Mouse (Mus musculus): ENCODE data around the gene Parp2.
A peak's percentile ranks its signal among the peaks of the same experiment; 100 is the strongest.
"Not testable (repeated sequence)": the region's sequence is repeated elsewhere in the genome, so short reads cannot be mapped to it uniquely, and the experiment has no call there.

The Parp2 gene

DNA sequence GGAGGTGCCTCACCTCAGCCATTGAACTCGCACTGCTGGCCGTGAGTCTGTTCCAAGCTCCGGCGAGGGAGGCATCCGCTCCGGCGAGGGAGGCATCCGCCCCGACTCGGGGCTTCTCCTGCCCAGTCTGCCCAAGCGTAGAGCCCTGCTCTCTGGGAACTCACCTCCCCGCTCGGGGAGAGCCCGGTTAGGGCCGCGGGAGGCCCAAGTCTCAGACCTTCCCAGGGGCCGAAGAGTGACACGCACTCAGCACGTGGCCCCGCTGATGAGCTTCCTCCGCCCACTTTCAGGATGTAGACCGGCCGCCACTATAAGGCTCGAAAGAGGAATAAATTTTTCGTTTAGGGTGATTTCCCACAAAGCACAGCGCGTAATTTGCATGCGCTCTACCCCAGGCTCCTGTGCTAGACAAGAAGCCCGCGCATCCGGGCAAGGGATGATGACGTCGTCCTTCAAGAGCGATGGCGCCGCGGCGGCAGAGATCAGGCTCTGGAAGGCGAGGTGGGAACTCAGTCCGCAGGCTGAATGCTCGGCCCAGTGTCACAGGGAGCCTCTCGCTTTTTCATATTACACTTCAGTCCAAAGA, at the start of gene Parp2, which contains the start of gene Ccnb1ip1:
Gene Parp2 (plus strand): TSS at position 355 of the 586 bp plus-strand sequence.
Gene Ccnb1ip1 (minus strand): TSS at position 246 of the 586 bp plus-strand sequence.
- DNase-seq = peak; percentile 94 to 96

DNA sequence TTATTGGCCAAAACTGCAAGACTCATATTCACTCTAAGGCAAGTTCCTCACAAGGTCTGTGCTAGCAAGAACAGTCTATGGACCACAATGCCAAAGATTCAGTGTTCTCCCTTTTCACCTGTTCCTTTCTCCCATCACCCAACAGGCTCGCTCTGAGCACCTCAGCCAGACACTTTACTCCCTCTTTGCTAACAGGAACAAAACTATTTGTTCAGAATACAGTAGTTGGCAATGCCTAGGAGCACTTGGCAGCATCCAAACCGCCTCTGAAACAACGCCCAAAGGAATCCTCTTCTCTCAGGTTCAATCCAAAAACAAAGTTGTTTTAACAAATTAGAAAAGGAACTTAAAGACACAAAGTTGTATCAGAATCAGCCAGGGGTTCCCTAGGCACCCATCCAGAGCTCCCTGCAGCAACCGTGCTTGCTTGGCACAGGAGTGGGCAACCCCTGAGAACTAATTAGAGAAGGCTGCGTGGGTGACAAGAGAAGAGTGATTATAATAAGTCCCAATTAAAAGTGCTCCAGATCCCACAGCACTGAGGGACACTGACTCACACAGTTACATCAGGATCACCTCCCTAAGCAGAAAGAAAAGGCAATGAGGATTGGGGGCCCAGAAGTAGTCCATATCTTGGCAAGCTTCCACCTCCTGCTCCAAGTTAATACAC, 49.1 kb upstream of the Parp2 start:
- DNase-seq = no peak

DNA sequence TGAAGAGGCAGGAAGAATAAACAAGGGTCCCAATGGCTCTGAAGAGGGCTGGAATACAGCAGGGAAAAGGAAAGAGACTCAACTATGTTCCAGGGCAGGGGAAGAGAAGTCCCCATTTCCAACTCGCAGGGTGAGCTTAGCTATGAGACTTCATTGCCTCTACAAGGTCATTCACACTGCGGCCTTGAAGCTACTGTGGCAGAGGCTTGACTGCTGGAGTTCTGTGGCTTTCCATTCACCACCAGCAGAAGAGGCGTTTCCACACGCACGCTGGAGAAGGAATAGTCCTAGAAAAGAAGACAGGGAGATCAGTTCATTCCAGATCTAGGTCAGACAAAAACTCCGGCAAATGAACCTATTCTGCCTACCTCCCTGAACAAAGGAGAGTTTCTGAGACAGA, 41.9 kb upstream of the Parp2 start:
- no peak for DNase-seq

DNA sequence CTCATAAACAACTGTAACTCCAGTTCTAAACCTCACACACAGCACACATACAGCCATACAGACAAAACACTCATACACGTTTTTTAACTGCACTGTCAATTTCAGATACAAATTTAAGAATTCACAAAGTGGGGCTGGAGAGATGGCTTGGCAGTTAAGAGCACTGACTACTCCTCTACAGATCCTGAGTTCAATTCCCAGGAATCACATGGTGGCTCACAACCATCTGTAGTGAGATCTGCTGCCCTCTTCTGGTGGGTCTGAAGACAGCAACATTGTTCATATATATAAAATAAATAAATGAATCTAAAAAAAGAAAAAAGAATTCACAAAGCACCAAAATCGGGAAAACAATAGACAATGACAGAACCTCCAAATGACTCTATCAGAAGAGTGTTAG, 36.3 kb upstream of the Parp2 start:
- DNase-seq = peak; percentile 6 to 38

DNA sequence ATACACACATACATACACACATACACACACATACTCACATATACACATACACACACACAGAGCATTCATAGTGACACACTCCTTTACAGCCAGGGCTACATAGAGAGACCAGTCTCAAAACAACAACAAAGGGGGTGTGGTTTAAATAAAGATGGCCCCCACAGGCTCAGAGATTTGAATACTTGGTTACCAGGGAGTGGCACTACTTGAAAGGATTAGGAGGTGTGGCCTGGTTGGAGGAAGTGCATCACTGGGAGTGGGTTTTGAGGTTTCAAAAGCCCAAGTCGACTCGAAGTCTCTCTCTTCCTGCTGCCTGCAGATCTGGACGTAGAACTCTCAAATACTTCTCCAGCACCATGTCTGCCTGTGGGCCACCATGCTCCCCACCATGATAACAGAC, 25.5 kb upstream of the Parp2 start:
- DNase-seq = no peak

DNA sequence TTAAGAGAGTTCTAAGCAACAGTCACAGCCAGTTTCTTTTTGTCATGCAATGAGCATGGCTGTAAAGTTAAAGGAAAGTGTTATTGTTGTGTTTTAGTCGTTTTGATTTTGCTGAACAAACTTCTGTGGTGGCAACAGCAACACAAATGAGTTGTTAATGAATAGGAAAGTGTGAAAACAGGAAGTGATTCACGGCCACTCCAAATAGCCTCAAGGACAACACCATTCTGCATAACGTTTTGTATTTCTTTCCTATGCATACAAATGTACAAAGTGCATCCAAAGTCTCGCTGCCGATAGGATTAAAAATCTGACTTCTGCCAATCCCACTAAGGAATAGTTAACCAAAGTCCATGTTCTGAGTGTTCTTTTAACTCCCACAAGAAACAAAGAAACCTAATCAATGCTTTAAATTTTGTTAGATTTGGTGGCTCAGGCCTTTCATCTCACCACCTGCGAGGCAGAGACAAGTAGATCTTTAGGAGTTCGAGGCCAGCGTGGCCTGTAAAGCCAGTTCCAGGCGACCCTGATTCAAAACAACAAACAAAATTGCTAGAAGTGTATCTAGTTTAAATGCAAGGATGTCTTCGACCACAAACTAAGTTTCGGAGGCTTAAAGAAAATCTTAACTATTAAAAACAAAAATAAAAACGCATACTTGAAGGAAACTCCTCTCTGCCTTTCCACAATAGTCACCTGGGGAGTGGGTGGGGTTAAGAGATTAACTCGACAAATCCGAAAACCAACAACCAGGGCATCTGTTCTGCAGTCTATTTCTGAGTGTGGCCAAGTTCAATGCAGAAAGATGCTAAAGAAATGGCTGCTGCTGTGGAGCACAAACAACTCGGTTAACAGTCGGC, 23.0 kb upstream of the Parp2 start:
- peak in 1 of 2 experiments; percentile 36 for DNase-seq

DNA sequence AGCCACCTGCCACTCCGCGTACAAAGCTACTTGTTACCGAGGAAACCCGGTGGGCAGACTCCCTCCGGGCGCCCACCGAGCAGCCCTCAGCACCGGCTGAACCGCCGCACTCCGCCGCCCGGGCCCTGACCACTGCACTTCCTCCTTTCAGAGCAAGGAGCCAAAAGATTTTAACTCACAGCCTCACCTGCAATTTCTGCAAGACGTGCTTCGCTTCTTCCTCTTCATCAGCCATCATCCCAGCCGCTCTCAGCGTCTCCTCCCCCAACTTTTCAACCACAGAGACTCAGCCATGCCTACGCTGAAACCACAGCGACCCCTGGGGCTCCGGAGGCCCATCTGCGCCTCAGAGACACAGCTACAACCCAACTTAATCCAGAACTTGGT, 22.4 kb upstream of the Parp2 start, which contains the start of gene Ttc5:
Gene Ttc5 (minus strand): TSS at position 269 of the 387 bp plus-strand sequence.
- peak; percentile 92 to 97 for DNase-seq

DNA sequence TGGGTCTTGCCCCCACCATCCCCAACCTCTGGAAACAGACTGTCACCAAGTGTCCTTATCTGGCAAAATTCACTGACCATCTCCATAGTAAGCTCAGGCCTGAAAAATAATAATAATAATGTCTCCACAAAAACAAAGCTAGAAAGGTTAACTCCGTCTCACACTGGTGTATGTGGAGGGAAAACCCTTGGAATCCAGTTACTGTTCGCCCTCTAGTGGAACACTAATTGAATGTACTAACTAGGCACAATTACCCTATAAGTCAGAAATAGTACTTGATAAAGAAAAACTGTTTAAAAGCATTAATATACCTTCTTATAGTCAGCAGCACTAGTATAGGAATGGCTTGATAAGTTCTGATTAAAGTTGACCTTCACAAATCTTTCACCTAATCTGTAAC, 19.5 kb upstream of the Parp2 start:
- DNase-seq = no peak

DNA sequence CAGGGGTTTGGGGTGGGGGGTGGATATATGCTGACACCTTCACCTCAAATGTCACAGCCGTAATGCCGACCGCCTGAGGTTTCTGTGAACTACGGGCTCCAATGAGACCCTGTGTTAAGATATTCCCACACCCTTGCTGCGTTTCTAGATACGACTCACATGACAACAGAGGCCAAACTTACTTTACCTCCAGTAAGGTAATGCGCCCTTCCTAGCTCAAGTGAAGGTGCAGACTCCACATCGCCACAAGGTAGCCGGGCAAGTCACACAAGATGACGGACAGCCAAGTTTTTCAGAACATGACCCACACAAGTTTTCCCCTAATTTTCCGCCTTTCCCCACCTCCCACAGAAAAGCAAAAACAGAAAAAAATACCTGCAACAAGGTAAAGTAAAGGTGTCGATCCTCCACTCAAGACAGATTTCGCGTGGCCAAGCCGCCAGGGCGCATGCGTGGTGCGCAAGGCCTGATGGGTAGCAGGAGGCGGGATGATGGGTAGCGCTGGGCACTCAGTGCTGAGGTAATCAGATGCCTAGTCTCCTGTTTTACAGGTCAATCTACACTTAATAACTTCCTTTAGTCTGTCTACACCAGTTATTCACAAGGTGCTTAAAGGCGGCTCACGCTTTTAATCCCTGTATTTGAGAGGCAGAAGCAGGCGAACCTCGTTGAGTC, 12.2 kb upstream of the Parp2 start:
- DNase-seq = no peak

DNA sequence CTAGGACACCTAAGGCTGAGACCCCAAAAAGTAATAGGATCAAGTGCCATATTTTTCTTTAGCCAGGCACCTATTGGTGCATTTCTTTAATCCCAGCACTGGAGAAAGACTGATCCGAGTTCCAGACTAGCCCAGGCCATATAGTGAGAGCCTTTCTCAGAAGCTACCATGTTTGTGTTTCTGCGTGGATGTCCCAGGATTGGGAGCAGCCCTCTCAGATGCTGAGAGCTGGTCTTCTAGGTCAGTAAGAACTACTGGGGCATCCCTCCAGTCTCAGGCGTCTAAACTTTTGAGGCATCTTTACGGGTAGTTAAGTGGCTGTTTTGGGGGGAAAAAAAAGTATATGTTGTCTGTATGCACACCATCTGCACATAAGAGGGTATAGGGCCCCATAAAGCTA, 11.7 kb upstream of the Parp2 start:
- DNase-seq = no peak

DNA sequence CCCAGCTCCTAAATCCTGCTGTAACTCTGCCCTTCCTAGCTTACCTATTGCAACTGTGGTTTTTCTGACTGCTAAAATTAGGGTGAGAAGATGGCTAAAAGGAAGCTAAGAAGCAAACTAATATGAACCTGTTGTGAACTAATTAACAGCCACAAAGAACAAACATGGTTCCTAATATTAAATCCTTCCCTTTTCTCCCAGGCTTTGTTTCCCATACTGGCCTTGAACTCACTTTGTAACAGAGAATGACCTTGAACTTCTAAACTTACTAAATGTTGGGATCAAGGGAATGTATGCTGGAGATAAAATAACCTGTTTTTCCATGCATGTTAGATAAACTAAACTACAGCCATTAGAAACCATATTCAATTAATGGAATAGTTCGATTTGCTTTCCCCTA, 11.2 kb upstream of the Parp2 start:
- no peak for DNase-seq

DNA sequence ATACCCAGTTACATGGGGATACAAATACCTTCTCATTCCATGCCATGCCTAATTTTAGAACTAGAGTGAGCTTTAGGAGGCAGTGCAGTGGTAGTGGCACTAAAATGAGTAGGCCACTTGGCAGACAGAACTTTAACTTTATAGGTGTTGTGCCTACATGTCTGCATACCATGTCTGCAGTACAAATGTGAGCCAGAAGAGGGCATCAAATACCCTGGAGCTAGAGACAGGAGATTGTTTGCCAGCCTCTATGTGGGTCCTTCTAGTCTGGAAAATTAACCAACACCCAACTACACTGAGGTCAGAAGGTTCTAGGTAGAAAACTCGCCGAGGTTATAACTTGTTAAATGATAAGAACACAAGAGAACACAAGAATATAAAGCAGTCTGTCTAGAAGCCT, 9.1 kb upstream of the Parp2 start:
- peak; percentile 13 to 52 for DNase-seq

DNA sequence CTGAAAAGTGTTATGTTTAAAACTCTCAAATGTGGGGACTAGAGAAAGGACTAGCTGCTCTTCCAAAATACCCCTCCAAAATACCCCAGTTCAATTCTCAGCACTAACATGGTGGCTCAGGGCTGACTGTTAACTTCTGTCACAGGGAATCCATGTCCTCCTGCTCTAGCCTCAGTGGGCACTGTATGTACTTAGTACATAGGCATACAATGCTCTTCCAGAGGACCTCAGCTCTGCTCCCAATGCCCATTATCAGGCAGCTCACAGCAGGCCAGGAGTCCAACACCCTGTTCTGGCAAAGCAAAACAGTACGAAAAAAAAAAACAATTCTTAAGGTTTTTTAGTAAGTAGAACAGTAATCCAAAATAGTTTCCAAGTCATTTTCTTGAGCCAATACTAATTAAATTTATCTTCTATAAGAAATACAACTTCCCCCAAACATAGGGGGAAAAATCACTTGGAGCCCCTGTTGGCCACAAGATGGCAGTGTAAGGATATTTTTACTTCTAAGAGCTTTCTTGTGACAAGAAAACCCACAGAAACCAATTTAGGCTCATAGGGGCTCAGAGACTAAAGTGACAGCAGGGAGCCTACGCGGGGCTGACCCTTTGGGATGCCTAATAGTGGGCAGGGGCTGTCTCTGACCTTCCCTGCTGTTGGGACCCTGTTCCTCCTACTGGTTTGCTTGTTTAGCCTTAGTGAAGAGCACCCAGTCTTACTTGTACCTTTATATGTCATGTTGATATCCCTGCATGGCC, 8.0 kb upstream of the Parp2 start:
- DNase-seq = peak; percentile 40 to 46

DNA sequence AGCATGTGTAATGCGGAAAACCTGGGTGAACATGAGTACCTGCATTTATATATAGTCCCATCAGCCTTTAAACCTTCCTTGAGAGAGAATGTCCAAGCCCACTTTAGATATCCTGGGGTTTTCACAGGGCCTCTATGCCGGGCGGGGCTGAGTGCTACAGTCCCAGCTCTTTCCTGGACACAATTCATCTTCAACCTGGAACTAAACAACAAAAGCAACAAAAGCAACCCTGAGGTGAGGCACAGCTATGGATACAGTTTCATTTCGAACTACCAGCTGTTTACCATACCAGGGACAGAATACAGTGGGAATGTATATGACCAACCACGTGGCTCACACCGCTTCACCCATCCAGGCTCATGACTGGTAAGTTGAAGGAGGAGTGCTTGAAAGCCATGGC, 5.2 kb upstream of the Parp2 start:
- no peak for DNase-seq

DNA sequence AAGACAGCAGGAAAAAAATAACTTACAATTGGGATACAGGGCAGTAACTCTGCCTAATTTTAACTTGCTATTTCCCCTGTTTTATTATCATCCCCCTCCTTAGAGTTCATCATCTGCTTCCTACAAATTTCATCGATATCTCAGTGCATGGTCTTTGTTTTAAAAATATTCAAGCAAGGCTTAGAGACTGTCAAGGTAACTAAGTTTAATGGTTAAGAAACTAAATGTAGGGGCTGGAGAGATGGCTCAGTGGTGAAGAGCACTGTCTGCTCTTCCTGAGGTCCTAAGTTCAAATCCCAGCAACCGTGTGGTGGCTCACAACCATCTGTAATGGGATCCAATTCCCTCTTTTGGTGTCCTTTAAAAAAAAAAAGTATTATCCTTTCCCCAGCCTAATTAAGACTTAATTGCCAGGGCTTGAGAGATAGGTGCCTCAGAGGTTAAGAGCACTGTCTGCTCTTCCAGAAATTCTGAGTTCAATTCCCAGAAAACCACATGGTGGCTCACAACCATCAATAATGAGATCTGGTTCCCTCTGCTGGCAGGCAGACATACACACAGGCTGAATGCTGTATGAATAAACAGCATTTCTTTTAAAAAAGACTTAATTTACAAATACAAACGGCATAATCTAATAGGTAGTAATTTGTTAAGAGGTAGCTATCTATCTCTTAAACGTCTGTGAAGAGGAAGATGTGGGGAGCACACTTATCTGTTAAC, 4.6 kb upstream of the Parp2 start:
- peak; percentile 17 to 45 for DNase-seq

DNA sequence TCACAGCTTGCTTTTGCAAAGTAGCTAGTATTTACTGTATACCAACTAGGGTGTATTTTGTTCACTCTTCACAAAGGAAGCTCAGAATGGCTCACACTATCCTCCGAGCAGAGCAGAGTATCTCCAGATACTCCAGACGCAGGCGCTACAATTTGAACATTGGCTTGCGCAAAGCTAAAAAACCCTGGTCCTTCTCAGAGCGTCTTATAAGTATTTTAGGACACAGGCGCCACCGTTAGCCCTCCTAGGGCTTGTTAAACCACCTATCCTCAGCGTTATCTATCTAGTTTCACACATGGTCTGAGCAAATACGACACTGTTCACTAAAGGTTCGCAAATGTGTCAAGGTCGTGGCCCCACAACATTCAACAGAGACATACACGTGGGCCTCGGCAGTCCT, 3.0 kb upstream of the Parp2 start:
- no peak for DNase-seq

DNA sequence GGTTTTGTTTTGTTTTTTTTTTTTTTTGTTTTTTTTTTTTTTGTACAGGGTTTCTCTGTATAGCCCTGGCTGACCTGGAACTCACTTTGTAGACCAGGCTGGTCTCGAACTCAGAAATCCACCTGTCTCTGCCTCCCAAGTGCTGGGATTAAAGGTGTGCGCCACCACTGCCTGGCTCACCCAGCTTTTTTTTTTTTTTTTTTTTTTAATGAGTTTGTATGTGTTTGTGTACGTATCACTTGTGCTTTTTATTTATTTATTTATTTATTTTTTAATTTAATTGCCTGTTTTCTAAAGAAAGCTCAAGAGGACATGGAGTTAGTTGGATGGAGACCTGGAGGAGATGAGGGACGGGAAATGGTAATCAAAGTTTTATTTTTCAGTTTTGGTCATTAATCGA, 1.2 kb upstream of the Parp2 start:
- DNase-seq = not testable (repeated sequence)

DNA sequence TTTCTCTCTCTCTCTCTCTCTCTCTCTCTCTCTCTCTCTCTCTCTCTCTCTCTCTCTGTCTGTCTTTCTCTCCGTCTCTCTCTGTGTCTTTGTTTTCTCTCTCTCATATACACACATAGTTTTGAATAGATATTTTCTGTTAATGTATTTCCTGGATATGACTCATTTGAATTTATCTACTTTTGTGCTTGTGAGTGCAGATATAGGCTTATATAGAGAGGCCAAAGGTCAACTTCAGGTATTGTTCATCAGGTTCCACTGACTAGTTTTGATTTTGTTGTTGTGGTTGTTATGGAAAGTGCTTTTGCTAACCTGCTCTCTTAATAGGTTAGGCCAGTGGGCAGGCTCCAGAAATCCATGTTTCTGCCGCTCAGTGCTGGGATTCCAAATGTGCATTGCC, 5.4 kb downstream of the Parp2 start:
- DNase-seq = no peak

DNA sequence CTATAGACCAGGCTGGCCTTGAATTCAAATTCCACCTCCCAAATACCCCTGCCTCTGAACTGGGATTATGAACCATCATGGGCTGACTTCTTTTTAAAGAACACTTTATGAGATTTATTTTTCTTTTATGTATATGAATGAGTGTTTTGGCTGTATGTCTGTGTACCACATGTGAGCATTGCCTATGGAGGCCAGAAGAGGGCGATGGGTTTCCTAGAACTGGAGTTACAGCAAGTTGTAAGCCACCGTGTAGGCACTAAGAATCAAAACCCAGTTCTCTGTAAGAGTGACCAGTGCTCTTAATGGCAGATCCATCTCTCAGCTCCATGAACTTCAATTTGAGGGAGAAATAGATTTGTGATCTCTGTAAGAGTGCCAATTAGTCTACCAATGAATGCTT, 15.6 kb downstream of the Parp2 start:
- no peak for DNase-seq

DNA sequence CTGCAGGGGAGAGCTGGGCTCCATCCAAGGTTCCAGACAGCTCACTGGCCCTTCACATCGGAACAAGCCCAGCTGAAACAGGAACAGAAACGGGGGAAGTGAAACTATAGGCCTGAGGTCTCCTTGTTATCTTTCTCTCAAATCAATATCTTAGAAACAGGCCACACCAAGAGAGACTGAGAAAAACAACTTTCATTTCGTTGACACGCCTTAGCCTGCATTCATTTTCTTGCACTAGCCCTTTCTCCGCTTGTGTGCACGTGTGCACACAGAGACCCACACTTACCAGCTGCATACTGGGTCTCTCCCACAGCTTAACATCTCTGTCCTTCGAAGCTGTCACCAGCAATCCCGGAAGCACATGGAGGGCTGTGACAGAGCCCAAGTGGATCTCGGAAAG, 16.6 kb downstream of the Parp2 start:
- no peak for DNase-seq

DNA sequence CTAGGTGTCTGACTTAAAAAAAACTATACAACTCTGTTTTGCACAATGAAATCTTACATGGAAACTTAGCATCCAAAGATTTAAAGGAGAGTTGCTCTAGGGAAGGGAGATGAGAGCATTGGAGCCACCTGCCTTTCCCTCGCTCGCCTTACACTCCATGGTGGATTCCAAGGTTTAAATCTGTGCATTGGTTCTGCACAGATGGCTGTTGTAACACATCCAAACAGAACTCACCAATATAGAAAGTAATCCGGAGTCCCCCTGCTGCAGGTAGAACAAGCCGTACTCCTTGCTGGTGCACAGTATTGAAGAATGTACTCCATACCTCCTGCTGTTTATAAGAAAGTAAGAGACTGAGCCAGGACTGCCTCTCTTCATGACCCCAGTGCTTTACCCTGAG, 18.9 kb downstream of the Parp2 start:
- DNase-seq = no peak

DNA sequence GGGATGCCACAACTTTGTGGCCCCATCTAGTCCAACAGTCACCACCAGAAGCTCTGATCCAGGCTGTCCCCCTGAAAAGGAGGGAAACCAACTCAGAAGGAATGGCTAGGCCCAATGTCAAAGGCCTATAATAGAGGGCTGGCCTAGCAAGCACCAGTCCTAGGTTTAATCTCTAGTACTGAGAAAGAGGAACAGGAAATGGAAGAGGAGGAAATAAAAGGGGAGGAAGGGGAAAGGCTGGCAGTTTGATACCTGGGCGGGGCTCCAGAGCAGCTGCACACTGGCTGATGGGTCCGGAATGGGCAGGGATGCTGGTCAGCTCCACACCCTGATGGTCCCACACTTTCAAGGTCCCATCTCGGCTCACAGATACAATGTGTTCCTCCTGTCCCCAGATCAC, 22.2 kb downstream of the Parp2 start:
- DNase-seq = no peak

Data from kidney, postnatal 36 days (tissue).